Mouse (Mus musculus): ENCODE data around the gene Nat14.

The Nat14 gene

DNA sequence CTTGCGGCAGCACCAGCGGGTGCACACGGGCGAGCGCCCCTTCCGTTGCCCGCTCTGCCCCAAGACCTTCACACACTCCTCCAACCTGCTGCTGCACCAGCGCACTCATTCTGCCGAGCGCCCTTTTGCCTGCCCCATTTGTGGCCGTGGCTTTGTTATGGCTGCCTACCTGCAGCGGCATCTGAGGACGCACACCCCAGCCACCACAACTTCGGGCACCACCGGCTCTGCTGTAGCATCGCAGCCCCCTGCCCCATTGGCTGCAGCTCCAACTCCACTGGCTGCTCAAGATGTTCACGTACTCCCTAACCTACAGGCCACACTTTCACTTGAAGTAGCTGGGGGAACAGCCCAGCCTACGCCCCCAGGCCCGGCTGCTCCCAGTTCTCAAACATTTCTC, 1.3 kb upstream of the Nat14 start:
- DNase-seq: no peak

DNA sequence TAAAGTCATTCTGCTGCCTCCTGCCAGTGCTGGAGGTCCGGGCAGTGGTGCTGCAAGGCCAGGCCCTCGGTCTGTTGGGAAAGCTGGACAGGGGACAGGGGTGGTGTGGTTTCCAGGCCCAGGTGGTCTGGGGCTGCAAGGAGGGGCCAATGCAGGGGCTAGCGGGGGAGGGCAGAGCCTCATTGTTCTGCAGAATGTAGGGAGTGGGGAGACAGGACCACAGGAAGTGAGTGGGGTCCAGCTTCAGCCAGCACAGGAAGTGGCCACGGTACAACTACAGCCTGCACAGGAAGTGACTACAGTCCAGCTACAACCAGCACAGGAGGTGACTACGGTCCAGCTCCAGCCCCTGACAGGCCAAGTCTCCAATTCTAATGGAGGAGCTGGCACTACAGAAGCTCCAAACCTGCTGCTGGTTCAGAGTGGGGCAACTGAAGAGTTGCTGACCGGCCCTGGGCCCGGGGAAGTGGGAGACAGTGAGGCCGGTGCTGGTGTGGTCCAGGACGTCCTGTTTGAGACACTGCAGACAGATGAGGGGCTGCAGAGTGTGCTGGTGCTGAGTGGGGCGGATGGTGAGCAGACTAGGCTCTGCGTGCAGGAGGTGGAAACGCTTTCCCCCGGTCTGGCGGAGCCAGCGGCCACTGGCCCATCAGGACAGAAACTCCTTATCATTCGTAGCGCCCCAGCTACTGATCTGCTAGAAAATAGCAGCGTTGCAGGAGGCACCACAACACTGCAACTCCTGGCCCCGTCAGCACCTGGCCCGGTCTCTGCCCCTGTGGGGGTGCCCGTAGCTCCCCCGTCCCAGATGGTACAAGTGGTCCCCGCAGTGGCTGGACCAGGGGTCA, 628 bp upstream of the Nat14 start:
- DNase-seq: no peak

GRCm38 (mm10) chr7:4922508-4922907, 680 bp downstream of the Nat14 start:
- peak; percentile 22 to 38 for DNase-seq

DNA sequence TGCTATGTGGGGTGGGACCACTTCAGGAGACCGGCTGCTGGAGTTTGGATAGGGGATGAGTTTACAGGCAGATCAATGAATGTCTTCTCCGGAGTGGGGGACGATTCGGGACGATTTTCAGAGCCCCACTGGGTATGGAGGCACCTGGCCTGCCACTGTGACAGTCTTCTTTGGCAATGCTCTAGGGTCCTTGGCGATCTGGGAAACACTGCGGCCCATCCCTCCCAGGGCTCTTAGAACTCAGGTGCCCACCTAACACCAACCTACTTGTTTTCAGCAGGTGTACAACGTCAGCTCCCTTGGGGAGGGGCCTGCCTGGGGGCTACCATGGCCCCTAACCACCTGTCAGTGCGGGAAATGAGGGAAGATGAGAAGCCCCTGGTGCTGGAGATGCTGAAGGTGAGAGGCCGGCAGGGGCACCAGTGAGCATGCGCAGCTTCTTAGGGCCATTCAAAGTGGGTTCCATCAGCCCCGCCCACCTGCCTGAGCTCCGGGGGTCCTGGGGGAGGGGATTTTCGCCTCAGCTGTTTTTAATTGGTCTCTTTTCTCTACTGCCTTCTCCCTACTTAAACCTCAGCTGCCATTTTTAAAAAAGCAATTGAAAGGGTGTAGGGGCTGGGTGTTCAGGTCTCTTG, 1.2 kb downstream of the Nat14 start:
- DNase-seq: no peak

DNA sequence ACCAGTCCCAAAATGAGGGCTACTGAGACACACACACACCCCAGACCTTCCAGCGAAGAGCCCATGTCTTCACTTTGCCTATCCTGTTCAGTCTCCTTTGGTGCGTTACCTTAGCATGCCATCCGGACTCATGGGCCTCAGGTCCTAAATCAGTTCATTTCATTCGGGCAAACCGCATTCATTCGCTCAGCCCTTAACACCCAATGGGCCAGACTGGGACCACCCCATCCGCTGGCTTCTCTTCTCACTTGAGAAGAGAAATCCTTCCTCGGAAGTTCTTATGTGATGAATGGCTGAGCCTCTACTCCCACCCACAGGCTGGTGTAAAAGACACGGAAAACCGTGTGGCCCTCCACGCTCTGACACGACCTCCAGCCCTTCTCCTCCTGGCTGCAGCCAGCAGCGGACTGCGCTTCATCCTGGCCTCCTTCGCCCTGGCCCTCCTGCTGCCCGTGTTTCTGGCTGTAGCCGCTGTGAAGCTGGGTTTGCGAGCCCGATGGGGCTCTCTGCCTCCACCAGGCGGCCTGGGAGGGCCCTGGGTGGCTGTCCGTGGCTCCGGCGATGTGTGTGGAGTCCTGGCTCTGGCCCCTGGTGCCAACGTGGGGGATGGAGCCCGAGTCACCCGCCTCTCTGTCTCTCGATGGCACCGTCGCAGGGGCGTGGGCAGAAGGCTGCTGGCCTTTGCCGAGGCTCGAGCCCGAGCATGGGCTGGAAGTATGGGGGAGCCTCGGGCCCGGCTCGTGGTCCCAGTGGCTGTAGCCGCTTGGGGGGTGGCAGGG, 1.9 kb downstream of the Nat14 start:
- peak in 1 of 2 experiments; percentile 29 for DNase-seq

DNA sequence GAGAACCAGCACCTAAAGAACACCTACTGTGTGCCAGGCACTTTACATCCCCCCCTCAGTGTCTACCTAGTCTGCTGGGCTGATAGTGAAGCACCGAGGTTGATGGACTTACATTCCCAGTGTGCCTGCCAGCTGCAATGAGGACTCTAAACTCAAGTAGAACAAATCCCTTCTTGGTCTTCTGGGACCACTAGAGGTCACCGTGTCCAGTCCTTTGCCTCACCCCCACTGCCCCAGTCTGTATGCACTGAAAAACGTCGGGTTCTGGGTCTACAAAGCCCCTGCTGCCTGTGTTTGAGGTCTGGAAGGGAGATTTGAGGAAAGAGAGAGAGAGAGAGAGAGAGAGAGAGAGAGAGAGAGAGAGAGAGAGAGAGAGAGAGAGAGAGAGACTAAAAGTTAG, 2.7 kb downstream of the Nat14 start:
- DNase-seq: no peak

DNA sequence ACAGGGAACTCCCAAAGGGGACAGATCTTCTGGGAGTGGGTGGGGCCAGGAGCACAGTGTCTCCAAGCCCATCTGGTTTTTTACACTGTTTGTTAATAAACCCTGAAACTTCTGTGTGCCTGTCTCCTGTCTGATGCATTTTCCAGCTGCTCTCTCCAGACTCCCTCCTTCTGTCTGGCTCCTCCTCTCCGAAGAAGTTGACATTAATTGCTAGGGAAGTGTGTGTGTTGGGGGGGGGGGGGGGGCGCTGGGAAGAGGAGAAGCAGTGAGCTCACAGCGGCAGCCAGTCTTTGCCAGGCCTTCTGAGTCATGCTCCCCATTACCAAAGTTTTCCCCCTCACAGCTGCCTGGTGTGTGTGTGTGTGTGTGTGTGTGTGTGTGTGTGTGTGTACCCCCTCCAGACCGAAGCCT, 3.1 kb downstream of the Nat14 start:
- no peak for DNase-seq

DNA sequence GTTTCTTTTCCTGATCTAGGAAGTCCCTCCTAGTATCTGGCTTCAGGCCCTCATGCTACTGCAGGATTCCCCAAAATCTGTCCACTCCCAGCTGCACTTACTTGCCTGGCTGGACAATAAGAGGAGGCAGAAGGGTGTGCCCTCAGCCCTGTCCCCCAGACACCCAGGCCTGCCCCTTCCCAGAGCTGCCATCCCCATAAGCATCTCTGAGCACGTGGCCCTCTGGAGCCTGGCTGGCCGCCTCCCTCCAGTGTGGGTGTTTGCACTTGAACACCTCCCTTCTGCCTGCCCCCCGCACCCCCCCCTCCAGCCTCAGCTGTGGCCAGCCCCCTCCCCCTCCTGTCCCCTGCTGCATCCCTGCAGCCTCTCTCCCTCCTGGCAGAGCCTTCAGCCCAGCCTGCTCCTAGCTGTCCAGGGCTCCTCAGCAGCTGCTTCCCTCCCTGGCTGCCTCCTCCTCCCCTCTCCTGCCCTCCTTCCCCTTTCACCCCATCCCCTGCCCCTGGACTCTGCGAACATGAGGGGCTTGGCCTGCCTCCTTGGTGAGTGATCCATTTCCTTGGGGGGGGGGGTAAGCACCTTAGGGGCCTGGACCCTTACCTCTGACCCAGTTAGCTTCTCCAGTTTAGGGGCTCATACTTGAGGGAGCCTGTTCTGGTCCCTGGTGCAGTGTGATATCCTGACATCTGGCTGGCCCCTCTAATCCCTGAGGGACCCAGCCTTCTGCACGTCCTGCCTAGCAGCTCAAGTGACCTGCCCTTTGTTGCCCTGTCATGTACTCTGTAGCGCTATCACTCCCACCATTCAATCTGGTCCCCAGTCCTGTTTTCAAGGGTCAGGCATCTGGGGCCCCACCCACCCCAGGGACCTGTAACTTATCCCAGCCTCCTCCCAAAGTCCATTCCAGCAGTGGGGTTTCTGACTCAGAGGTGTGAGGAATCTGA, 3.9 kb downstream of the Nat14 start, which contains the start of gene Ssc5d:
Gene Ssc5d, plus strand, starts transcription at position 345 of the 941 bp plus-strand sequence.
- no peak for DNase-seq

GRCm38 (mm10) chr7:4926849-4927248, 5.0 kb downstream of the Nat14 start:
- no peak for DNase-seq

- DNase-seq: no peak
Measured at GRCm38 (mm10) chr7:4927711-4928110, 5.9 kb downstream of the Nat14 start.

GRCm38 (mm10) chr7:4928323-4928722, 6.5 kb downstream of the Nat14 start:
- no peak for DNase-seq

GRCm38 (mm10) chr7:4933103-4933502, 11.3 kb downstream of the Nat14 start:
- no peak for DNase-seq

DNA sequence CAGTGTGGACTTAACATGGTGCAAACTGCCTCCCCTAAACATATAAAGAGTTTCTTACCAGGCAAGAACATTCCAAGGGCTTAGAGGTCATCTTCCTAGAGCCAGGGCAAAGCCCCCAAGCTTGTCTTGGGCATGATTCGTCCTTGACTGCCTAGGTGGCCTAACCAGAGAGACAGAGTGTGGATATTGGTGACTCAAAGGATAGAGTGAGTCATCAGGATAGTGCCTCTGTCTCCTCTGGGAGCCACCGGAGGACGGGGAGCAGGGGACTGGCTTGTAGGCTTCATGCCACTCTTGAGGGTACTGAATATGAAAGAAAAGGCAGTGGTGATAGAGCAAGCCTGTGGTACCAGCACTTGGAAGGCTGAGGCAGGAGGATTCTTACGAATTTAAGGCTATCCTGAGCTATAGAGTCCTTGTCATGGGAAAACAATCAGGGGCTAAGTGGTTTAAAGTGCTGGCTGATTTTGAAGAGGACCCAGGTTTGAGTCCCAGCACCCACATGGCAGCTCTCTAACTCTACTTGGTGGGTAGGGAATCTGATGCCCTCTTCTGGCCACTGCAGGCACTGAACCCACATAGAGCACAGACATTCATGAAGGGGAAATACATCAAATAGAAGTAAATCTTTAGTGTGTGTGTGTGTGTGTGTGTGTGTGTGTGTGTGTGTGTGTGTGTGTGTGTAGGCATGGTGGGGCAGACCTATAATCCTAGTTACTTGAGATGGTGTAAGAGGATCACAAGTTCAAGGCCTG, 12.5 kb downstream of the Nat14 start:
- DNase-seq: no peak

GRCm38 (mm10) chr7:4936832-4937231, 15.0 kb downstream of the Nat14 start:
- DNase-seq: no peak

DNA sequence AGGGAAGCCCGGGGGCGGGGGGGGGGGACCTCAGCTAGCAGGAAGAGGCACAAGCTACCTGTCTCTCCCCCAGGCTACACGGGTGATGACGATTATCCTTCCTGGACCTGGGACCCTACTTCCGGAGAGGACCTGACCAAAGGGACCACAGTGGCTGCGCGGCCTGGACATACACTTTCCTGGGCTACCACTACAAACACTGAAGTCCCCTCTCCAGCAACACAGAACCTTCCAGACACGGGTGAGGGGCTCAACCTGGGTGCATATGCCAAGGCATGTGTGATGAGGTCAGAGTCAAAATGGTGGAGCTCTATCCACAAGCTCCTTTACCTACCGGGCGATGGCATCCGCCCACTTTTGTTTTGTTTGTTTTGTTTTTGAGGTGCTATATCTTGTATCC, 15.6 kb downstream of the Nat14 start:
- DNase-seq: no peak

DNA sequence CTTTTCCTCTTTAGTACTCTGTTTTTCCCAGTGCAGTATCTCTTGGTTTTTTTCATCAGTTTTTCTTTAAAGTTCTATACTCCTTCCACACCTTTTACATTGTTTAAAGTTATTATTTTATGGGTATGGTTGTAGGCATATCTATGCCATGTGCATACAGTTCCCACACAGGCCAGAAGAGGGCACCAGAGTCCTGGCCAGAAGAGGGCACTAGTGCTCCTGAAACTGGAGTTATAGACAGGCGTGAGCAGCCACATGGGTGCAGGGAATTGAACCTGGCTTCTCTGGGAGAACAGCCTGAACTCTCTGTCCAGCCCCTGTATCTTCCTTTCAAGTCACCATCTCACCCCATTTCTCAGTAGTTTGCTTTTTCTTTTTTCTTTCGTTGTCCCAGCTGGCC, 16.6 kb downstream of the Nat14 start:
- peak; percentile 55 to 80 for DNase-seq

DNA sequence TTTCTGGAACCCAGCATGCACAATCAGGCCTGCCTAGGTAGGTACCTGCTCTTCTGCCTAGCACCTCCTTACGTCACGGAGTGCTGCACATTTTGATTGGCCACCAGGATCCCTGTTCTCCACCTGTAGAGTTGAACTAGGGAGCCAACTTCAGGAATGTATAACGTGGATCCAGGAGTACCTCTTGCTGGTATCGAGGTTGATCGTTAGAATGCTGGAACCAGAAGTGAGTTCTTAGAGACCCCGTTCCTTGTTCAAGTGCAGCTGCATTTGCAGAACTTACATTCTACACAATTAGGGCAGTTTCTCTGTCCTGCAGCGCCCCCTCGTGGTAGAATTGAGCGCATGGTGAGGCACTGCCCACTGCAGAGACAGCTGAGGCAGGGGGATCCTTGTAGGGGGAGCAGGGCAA, 18.2 kb downstream of the Nat14 start:
- peak; percentile 68 to 87 for DNase-seq

DNA sequence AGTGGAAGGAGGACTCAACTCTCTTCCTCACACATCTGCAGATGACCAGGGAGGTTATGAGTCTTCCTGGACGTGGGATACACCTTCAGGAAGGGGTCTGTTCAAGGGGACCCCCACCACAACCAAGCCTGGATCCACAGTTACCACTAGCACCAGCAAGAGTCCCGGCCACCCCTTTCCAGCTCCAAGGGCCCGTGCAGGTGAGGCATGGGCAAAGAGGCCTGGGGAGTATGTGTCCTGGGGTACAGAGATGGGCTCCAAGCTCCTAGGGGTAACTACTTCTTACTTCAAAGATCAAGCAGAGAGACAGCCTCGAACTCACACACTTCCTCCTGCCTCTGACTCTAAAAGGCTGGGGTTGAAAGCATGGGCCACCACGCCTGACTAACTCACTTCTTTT, 20.8 kb downstream of the Nat14 start:
- DNase-seq: no peak

- DNase-seq: peak; percentile 91 to 98
Measured at GRCm38 (mm10) chr7:4943223-4943815, 21.5 kb downstream of the Nat14 start.

GRCm38 (mm10) chr7:4947855-4948254, 26.0 kb downstream of the Nat14 start:
- DNase-seq: no peak

DNA sequence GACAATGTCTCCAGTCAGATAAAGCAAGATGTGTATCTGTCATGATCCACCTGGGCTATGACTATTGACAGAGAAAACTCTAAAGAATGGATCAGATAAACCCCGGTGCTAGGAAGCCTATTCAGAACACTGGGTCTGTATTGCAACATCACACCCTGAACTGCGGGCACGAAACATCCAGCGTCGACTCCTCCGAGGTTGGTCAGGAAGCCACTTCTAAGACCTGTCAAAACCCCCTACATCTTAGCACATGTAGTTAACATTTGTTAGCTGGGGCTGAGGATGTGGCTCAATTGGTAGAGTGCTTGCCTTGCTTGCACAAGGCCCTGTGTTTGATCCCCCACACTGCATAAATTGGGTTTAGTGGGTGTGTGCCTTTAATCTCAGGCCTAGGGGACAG, 26.6 kb downstream of the Nat14 start:
- no peak for DNase-seq
